Mouse (Mus musculus) right cerebral cortex, postnatal 10 days (tissue): ENCODE data around the gene Gm10375.
"Not testable (repeated sequence)": the region's sequence is repeated elsewhere in the genome, so short reads cannot be mapped to it uniquely, and the experiment has no call there.

ENCODE experiments used
- DNase-seq, 2 experiments: peaks; one replicate each; pipeline ENCODE4 v3.0.0; 2021; ENCODE audit warnings: low spot score in 2 of 2

Gm10375 gene

DNA sequence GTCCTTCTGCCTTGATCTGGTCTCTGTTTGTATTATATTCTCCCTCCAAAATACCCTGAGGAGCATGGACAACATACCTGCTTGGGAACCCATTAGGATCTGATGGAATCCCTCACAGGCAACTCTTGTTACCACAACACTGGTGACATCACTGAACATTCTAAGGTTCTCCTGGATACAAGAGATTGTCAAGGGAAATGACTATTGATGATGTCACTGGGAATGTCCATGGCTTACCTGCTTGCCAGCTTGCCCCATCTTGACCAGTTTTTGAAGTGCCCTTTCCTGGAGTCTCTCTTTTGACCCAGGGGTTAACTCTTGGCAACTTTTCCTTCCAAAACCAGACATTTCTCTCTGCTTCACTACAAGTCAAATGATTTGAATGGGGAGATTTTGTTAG lies at the start of gene Gm10375:
Gm10375 (minus strand) TSS at position 101 of the 400 bp plus-strand sequence.
- DNase-seq: not testable (repeated sequence)

- DNase-seq: not testable (repeated sequence)
Observed at GRCm38 (mm10) chr14:43579046-43579445, 28.8 kb downstream of the Gm10375 start, which contains the start of gene Gm17654. TSS of gene Gm17654 (minus strand) at chr14:43579146.

GRCm38 (mm10) chr14:43577969-43578368 lies 29.8 kb downstream of the Gm10375 start:
- DNase-seq: not testable (repeated sequence)
